Mouse (Mus musculus) thymus, adult 2 months (tissue): ENCODE measurements around the gene Col18a1.

Source experiments
- CTCF ChIP-seq: fragments of 200-500 bp; IDR thresholded peaks from 2 replicates; pipeline ENCODE4 v1.5.1; 2012; ENCODE audit warnings: mild to moderate bottlenecking, control low read depth, low read length, moderate library complexity, borderline replicate concordance; ENCODE audit not compliant: control insufficient read depth, poor library complexity, insufficient read depth; ENCODE audit errors: extremely low read depth
- POLR2A ChIP-seq: fragments of 200-500 bp; IDR thresholded peaks from 2 replicates; pipeline ENCODE4 v1.6.1; 2012; ENCODE audit warnings: mild to moderate bottlenecking, low read length, control low read depth, moderate library complexity; ENCODE audit not compliant: control insufficient read depth, poor library complexity, insufficient read depth; ENCODE audit errors: extremely low read depth

DNA sequence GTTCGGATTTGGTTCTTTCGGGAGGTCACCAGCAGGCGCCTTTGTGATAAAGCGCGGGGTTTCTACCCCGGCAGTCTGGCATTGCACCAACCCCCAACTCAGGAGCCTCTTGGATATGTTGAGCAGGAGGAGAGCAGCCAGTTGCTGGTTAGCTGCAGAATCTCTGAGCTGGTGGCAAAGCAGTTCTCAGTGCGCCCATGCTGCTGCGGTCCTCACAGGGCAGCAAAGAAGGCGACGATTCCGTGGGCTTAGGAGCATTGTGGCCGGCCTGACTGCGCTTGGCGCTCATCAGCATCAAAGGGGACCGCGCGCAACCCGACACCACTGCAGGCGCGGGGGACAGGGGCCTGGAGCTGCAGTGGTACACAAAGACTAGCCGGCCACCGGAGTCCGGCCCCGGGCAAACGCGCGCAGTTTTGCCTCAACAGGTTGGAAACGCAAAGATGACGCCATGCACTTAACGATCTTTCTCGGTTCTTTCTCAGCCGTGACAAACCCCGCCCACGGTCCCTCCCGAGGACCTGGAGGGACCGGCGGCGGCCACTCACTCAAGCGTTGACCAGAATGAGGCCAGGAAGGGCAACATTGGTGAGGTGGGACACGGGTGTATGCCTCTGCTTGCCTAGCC, 916 bp downstream of the Col18a1 start:
- TF ChIP-seq CTCF = no peak
- TF ChIP-seq POLR2A = no peak
